Mouse (Mus musculus): ENCODE results near the gene Pdgfb.

Pdgfb gene

GRCm38 (mm10) chr15:80014321-80015210 lies at the start of gene Pdgfb:
Gene Pdgfb (minus strand): TSS chr15:80014977.
- DNase-seq (ENCODE audit: low read depth, low spot score), result no peak

GRCm38 (mm10) chr15:80062821-80063220 lies 48.0 kb upstream of the Pdgfb start:
- DNase-seq (ENCODE audit: low read depth, low spot score), result peak; percentile 78

- no peak for DNase-seq (ENCODE audit: low read depth, low spot score)
These were observed 47.6 kb upstream of the Pdgfb start for GRCm38 (mm10) chr15:80062339-80062738.

- peak; percentile 77 for DNase-seq (ENCODE audit: low read depth, low spot score)
These were observed 46.3 kb upstream of the Pdgfb start for GRCm38 (mm10) chr15:80061071-80061550.

- DNase-seq (ENCODE audit: low read depth, low spot score), result no peak
These were observed 45.7 kb upstream of the Pdgfb start for GRCm38 (mm10) chr15:80060356-80061070.

GRCm38 (mm10) chr15:80059606-80060005 lies 44.8 kb upstream of the Pdgfb start:
- DNase-seq (ENCODE audit: low read depth, low spot score), result no peak

GRCm38 (mm10) chr15:80058151-80058550 lies 43.4 kb upstream of the Pdgfb start:
- no peak for DNase-seq (ENCODE audit: low read depth, low spot score)

- peak; percentile 81 for DNase-seq (ENCODE audit: low read depth, low spot score)
These were observed 39.4 kb upstream of the Pdgfb start for GRCm38 (mm10) chr15:80054034-80054710.

- peak; percentile 47 for DNase-seq (ENCODE audit: low read depth, low spot score)
These were observed 38.7 kb upstream of the Pdgfb start for GRCm38 (mm10) chr15:80053381-80054033.

GRCm38 (mm10) chr15:80051782-80052181 lies 37.0 kb upstream of the Pdgfb start:
- DNase-seq (ENCODE audit: low read depth, low spot score), result no peak

- DNase-seq (ENCODE audit: low read depth, low spot score), result no peak
These were observed 36.5 kb upstream of the Pdgfb start for GRCm38 (mm10) chr15:80051092-80051761.

GRCm38 (mm10) chr15:80050093-80050492 lies 35.3 kb upstream of the Pdgfb start:
- no peak for DNase-seq (ENCODE audit: low read depth, low spot score)

GRCm38 (mm10) chr15:80047973-80048372 lies 33.2 kb upstream of the Pdgfb start:
- DNase-seq (ENCODE audit: low read depth, low spot score), result no peak

- peak; percentile 56 for DNase-seq (ENCODE audit: low read depth, low spot score)
These were observed 32.5 kb upstream of the Pdgfb start for GRCm38 (mm10) chr15:80047242-80047641.

GRCm38 (mm10) chr15:80045749-80046148 lies 31.0 kb upstream of the Pdgfb start:
- DNase-seq (ENCODE audit: low read depth, low spot score), result no peak

GRCm38 (mm10) chr15:80044249-80044648 lies 29.5 kb upstream of the Pdgfb start:
- DNase-seq (ENCODE audit: low read depth, low spot score), result no peak

GRCm38 (mm10) chr15:80042152-80042551 lies 27.4 kb upstream of the Pdgfb start:
- DNase-seq (ENCODE audit: low read depth, low spot score), result no peak

GRCm38 (mm10) chr15:80038110-80038391 lies 23.3 kb upstream of the Pdgfb start:
- no peak for DNase-seq (ENCODE audit: low read depth, low spot score)

GRCm38 (mm10) chr15:80037255-80038109 lies 22.7 kb upstream of the Pdgfb start:
- peak; percentile 89 for DNase-seq (ENCODE audit: low read depth, low spot score)

- DNase-seq (ENCODE audit: low read depth, low spot score), result no peak
These were observed 20.6 kb upstream of the Pdgfb start for GRCm38 (mm10) chr15:80035341-80035885.

Data from 3T3-L1 (cell line).